Mouse (Mus musculus): ENCODE data around the gene Myo7a.

GRCm38 (mm10) chr7:98082376-98082775, 36.9 kb downstream of the Myo7a start:
- TF ChIP-seq CTCF (IDR thresholded peaks at IDR 0.05; ENCODE audit: low read depth, low read length) (no peak), EP300 (IDR thresholded peaks at IDR 0.05; ENCODE audit: insufficient read depth, low read depth, low read length) (no peak)
